Mouse (Mus musculus) bone marrow, adult 2 months (tissue): ENCODE measurements around the gene Trim8. TPM values are rescaled to one million over a fixed set of nuclear protein-coding genes. Genes with fewer than 3 reads are reported as not detected.
A peak's percentile ranks its signal among the peaks of the same experiment; 100 is the strongest.

Source experiments
- H3K27ac ChIP-seq: fragments of 200-500 bp; 2 replicates; pipeline ENCODE4 v1.5.1; 2012; ENCODE audit warnings: low read depth, mild to moderate bottlenecking, control low read depth, inconsistent platforms, low read length; ENCODE audit not compliant: control insufficient read depth, poor library complexity, insufficient read depth
- H3K4me1 ChIP-seq: fragments of 200-500 bp; 2 replicates; pipeline ENCODE4 v1.6.1; 2011; ENCODE audit warnings: low read length; ENCODE audit not compliant: control insufficient read depth, insufficient read depth
- H3K4me3 ChIP-seq: fragments of 200-500 bp; replicated peaks from 2 replicates; pipeline ENCODE3; 2011; ENCODE audit warnings: mild to moderate bottlenecking, low read depth, low read length, control low read depth; ENCODE audit not compliant: control insufficient read depth
- CTCF ChIP-seq: fragments of 200-500 bp; IDR thresholded peaks from 2 replicates; pipeline ENCODE4 v1.5.1; 2011; ENCODE audit warnings: low read length, control low read depth; ENCODE audit not compliant: control insufficient read depth, insufficient read depth
- POLR2A ChIP-seq: fragments of 200-500 bp; IDR thresholded peaks from 2 replicates; pipeline ENCODE4 v1.6.1; 2011; ENCODE audit warnings: low read depth, mild to moderate bottlenecking, control low read depth, low read length, borderline replicate concordance; ENCODE audit not compliant: control insufficient read depth
- WGBS: fragments of 180-500 bp; shearing (Covaris S2); methylation state at CpG from one replicate; pipeline ENCODE4 v1.1.7; 2018; 5-methylcytosine and 5-hydroxymethylcytosine counted together
- polyA plus RNA-seq: library from polyadenylated mRNA; stranded (reverse); fragments of >200 nt; gene quantifications from 2 replicates; pipeline ENCODE4 v1.2.4, GENCODE M21; 2011; ENCODE audit warnings: low replicate concordance; ENCODE audit not compliant: missing spikeins, insufficient read depth, insufficient read length

Trim8 gene
- polyA plus RNA-seq, 1 experiment = 25.9 TPM

DNA sequence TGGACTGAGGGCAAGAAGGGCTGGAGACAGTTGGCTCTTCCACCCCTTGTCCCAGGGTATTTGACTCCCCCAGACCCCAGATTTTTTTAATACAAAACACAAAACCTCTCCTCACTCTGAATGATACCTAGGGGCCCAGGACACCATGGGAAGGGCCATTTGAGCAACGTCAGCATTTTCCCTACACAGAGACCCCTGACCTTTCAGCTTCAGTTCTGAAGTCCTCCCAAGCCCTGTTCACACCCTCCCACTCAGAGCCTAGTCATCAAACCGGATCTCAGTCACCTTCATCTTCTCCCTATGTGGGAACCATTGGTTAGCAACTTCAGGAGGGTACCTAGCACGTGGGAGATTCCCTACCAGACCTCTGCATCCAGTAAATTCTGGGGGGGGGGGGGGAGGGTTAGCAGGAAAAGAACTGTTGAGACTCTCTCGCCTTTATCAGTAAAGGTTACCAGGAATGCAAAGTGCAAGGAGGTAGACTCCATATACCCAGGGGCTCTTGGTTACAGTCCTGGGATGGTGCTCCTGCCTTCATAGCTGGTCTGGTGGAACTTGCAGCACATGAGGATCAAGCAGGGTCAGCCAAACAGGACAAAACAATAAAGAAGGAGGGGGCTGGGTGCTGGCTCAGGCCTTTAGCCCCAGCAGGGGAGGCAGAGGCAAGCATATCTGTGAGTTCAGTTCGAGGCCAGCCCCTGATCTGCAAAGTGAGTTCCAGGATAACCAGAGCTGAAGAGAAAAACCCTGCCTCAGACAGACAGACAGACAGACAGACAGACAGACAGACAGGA, 17.5 kb downstream of the Trim8 start:
- H3K27ac ChIP-seq = no peak overlapping the region

DNA sequence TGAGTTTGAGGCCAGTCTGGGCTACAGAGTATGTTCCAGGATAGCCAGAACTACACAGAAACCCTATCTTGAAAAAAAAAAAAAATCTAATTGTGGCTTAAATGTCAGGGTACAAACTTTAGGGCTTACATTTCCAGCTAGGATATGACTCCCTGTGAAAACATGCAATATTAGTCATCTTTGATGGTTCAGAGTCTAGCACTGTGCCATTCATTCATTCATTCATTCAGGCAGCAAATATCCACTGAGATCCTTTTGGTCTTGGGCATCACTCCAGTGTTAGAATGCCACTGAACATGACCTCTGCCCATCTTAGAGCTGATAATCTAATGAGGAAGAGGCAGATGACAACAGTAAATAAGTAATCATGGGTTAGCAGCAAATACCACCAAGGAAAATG, 20.2 kb downstream of the Trim8 start:
- no peak overlapping the region for H3K27ac ChIP-seq
- H3K4me1 ChIP-seq = peaks cover 23% of the 10 kb centered on the region
- TF ChIP-seq POLR2A = no peak
- no peak overlapping the region for H3K4me3 ChIP-seq

More for the DNA sequence above, 17.5 kb downstream of the Trim8 start:
- Histone ChIP-seq H3K4me1 (peaks cover 18% of the 10 kb centered on the region), H3K4me3 (no peak overlapping the region)
- WGBS = 28% methylated on average over 5 of the region's 5 CpGs
- TF ChIP-seq CTCF (no peak), POLR2A (no peak)

GRCm38 (mm10) chr19:46522433-46523044, 21.0 kb downstream of the Trim8 start:
- H3K27ac ChIP-seq = peak overlapping the region; percentile 38; the same call in 1 of the 2 replicates
- TF ChIP-seq POLR2A (no peak), CTCF (no peak)
- no peak overlapping the region for H3K4me3 ChIP-seq
- 1% methylated on average over 15 of the region's 15 CpGs for WGBS
- H3K4me1 ChIP-seq = peaks cover 23% of the 10 kb centered on the region

- peaks cover 20% of the 10 kb centered on the region for H3K4me1 ChIP-seq
- H3K27ac ChIP-seq = no peak overlapping the region
- no peak overlapping the region for H3K4me3 ChIP-seq
- TF ChIP-seq CTCF (no peak), POLR2A (no peak)
Observed at GRCm38 (mm10) chr19:46523131-46523479, 21.6 kb downstream of the Trim8 start.

GRCm38 (mm10) chr19:46523480-46524151, 22.1 kb downstream of the Trim8 start:
- no peak overlapping the region for H3K4me3 ChIP-seq
- peak overlapping the region; percentile 6; the same call in 1 of the 2 replicates for H3K27ac ChIP-seq
- TF ChIP-seq POLR2A (no peak), CTCF (no peak)
- WGBS = 25% methylated on average over 20 of the region's 20 CpGs
- H3K4me1 ChIP-seq = peaks cover 20% of the 10 kb centered on the region

DNA sequence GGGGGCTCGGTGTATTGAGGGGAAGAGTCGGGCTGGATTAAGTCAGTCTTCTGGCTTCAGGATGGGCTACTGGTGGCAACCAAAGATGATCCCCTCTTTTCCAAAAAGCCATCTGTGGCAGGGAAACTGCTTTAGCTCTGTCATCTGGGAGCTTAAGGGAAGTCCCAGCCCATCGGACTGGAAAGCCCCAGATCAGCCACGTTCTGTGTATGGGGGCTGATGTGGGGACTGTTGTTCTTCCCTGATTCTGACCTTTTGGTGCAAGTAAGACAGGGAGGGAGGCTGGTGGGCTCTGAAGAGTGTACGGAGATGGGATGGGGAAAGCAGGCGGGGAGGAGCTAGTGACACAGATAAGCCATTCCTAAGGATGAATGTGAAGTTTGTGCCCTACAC, 22.6 kb downstream of the Trim8 start:
- WGBS = 39% methylated on average over 6 of the region's 6 CpGs
- Histone ChIP-seq H3K4me1 (peaks cover 18% of the 10 kb centered on the region), H3K4me3 (no peak overlapping the region), H3K27ac (no peak overlapping the region)
- no peak for TF ChIP-seq POLR2A
- TF ChIP-seq CTCF = no peak

DNA sequence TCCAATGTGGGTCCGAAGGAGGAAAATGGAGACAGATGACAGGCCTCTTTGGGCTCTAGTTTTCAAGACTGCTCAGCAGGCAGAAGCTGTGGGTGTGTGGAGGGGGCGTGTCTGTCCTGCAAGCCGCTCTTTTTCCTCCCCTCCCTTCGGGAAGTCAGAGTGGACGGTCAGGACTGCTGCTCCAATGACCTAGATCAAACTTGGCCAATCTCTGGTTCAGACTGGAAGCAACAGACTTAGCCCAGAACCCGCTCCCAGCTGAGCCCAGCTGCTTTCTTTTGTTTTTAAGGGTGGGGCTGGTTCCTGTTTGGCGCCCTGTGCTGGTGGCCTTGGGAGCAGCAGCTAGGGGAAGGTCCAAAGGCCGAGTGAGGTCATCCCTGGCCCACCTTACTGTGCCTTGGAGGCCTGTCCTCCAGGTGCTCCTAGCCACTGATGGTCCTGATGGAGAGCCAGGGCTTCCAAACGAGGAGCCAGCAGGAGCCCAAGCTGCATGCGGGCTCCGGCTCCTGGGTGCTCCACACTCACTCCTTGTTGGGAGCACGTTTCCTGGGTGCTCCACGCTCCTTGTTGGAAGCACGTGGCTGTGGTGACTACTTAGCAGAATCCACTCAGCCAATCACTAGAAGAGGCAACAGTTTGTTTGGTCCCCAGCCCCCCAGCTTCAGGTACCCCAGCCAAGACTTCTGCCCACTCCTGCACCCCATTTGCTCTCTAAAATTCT, 23.3 kb downstream of the Trim8 start:
- Histone ChIP-seq H3K4me3 (peak overlapping the region; percentile 21), H3K27ac (no peak overlapping the region), H3K4me1 (peaks cover 18% of the 10 kb centered on the region)
- TF ChIP-seq CTCF (no peak), POLR2A (no peak)
- 47% methylated on average over 14 of the region's 14 CpGs for WGBS
